Mouse (Mus musculus): ENCODE measurements around the gene Ninj1.

The Ninj1 gene

DNA sequence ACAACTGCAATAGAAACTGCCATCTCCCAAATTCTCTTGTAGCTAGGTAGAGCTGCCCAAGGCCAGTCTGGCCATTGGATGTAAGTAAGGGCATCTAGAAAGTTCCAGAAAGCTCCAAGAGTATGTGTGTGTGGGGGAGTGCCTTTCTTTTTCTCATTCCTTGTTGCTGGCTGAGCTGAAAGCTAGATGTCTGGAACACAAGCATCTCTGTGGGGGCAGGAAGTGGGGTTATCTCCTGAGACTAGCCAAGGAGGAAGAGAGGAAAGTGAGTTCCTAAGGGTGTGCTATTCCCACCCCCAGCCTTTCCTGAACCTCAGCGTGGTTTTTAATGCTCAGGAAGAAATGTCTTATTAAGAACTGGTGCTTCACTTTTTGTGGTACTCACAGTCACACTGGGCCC is 15.6 kb upstream of the Ninj1 start:
- DNase-seq (ENCODE audit: extremely low spot score) = no peak

DNA sequence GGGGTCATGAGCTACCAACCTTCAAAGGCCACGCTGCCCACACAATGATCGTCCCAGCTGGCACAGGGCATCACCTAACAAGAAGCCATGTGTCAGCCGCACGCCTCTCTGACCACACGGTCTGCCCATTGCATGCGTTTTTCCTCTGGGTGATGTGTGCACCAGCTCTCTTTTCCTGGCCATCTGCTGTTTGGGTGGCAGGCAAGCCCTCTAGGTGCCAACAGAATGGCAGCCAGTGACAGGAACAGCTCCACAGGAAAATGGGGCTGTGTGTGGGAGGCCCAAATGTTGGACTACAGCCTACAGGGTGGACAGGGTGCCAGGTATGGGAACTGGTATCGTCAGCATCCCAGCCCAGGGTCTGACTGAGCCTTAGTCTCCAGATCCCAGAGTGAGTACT is 14.9 kb upstream of the Ninj1 start:
- DNase-seq (ENCODE audit: extremely low spot score) = no peak

DNA sequence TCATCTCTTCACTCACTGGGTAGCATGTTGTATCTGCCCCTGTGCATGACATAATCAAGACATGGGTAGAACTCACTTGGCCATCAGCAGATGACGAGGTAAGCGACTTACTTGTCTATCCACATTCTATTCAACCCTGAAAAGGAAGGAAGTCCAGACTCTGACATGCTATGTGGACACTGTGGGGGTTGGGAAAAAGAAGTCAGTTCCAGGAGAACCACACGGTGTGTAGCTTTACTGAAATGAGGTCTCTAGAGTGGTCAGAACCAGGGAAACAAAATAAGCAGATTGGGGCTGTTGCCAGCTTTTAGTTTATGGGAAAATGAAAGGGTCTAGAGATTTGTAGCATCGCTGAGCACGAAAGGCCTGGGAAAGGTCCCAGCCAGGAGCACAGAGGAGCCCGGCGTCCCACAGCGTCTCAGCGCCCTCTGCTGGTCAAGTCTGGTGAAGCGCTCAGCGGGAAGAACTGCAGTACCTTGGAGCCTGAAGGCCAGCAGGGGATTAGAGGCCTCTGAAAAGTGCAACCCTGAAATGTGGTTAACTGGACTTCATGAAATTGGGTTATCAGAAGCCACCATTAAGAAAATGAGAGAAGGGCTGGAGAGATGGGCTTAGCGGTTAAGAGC is 14.2 kb upstream of the Ninj1 start:
- DNase-seq (ENCODE audit: extremely low spot score) = peak; percentile 88

DNA sequence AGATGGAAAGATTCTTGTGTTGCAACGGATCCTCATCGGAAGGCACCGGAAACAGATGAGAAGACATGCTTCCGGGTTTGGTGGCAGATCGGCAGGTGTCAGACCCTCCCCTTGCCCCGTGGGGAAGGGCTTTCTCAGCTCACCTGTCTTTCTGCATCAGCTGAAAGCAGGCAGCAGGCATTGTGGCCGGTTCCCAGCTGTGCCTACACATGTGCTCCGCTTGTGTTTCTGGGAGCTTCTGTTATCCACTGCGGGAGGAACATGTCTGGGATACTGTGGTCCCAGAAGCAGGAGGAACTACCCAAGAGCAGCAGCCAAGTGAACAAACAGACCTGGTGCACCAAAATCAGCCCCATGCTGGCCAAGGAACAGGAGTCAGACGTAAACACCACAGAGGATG is 11.8 kb upstream of the Ninj1 start:
- DNase-seq (ENCODE audit: extremely low spot score) = no peak

DNA sequence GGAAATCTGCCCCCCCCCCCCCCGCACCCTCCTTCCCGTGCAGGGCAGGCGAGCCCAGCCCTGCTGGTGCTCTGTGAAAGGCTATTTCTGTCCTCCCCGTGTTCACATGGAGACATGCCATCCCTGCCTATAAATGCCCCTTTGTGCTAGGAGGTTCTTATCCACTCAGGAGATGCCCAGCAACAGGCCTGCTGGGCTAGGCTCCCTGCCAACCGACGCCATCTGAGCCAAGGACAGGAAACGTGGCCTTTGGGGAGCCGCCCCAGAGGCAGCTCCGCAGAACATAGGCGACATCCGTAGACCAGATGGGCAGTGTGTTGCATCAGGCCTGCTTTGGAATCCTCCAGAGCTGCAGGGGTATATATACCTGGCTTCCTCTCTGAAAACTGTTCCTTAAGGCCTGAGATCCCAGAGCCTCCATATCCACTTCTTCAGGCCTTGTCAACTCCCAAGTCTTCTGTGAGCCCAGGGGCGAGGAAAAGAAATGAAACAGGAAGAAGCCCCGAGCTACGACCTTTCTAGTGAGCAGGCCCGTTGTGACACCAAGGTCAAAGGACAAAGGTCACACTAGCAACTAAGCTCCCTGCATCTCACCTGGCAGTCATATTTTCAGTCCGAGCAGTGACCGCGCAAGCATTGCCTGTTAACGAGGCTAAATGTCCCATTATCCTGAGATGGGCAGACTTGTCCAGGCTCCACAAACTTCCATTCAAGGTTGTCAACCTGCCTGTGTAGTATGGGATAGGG is 8.3 kb upstream of the Ninj1 start:
- DNase-seq (ENCODE audit: extremely low spot score) = no peak

DNA sequence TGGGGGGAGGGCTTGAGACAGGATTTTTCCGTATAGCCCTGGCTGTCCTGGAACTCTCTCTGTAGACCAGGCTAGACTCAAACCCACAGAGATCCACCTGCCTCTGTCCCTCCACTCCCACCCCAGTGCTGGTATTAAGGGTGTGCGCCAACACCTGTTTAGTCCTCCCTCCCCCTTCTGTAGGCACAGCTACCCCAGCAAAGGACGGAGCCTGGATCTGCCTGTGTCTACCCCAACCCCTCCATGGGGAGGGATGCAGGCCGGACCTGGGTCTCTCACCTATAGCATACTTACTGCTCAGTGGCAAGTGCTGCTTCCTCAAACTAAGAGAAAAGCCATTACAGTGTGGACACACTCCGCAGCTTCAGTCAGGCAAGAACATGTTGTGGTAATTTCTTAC is 7.0 kb upstream of the Ninj1 start:
- DNase-seq (ENCODE audit: extremely low spot score) = no peak

DNA sequence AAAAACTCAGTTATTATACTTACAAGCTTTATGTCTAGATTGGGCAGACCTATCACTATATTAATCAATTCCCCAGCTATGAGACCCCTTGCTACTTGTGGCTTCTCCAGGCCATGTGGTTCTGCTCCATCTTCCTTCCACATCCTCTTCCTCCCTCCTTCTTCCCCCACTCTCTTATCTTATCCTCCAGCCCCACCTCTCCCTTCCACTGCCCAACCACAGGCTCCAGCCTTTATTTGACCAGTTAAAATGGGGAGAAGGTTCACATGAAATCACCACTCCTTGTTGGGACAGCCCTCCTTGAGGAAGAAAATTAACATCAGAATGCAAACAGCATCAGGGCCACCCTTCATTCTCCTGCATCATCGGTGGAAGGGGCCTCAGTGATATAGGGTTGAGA is 6.6 kb upstream of the Ninj1 start:
- DNase-seq (ENCODE audit: extremely low spot score) = no peak

DNA sequence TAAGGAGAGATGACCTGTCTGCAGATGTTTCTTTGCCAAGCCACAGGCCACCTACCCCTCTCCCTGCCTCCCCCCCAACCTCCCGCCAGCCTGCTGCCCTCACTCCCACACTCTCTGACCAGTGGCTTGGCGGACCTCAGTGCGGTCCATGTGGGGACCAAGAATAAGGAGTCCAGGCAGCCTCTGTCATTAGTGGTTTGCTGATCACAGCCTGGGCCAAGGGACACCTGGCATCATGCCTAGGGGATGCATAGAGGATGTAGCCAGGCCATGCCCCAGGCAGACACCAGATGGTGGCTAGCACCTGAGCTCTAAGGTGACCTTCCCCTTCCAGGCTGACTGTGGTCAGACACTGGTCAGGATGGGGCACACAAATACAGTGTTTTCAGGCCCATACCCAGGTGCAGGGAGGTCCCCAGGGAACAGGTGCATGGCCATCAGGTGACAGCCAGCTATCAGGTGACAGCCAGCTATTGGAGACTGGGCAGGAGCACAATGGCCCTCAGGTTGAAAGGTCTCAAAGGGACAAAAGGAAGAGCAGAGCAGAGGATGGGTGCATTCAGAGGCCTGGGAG is 5.8 kb upstream of the Ninj1 start:
- no peak for DNase-seq (ENCODE audit: extremely low spot score)

DNA sequence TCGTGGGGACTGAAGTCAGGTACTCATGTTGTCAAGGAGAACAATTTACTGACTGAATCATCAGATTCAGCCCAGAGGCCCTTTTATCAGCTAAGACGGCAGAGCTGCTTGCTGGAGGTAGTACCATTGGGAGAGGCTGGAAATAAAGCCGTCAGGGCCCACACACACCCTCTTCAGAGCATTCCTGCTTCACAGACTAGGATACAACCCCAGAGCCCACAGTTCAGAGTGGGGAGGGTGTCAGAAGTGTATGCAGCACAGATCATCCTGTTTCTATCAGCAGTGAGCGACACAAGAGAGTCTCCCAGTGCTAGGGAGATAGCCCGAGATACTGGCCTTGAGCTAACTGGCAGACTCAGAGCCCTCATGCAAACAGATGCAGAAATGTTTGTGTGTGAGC is 4.1 kb upstream of the Ninj1 start:
- no peak for DNase-seq (ENCODE audit: extremely low spot score)

DNA sequence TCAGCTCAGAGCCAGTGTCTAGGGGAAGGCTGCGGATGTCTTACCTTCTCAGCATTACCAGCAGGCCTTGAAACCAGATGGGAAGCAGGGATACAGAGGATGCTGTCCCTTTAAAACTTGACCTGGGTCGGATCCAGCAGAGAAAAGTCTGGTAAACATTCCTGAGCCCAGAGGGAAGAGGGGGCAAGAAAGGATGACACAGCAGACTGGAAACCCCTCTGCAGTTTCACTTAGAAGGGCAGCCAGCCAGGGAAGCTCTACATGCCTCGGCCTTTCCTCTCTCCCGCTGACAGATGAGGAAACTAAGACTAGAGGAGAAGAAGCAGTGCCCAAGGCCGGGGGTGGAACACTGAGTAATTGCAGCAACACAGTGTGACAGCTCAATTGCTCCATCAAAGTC is 3.6 kb upstream of the Ninj1 start:
- no peak for DNase-seq (ENCODE audit: extremely low spot score)

DNA sequence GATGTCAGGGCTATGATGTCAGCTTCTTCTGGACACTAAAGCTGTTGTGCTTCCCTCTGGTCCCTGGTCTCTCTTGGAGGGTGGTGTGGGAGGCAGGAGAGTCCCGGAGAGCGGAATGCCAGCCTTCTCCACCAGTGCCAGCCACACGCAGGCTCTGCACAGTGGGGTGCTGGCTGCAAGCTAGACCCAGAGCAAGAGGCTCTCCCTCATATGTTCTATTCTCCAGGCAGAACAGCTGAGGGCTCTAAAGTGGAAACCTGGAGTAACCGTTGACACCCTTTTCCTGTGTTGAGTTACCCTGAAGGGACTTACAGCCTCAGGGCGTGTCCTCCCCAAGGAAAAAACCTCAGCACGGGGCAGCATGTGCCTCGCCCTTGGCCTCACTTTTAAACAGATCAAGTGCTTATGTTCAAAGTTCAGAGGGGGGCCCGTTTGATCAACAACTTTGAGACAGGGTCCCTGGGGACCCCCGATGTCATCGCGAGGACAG is 442 bp upstream of the Ninj1 start:
- no peak for DNase-seq (ENCODE audit: extremely low spot score)

DNA sequence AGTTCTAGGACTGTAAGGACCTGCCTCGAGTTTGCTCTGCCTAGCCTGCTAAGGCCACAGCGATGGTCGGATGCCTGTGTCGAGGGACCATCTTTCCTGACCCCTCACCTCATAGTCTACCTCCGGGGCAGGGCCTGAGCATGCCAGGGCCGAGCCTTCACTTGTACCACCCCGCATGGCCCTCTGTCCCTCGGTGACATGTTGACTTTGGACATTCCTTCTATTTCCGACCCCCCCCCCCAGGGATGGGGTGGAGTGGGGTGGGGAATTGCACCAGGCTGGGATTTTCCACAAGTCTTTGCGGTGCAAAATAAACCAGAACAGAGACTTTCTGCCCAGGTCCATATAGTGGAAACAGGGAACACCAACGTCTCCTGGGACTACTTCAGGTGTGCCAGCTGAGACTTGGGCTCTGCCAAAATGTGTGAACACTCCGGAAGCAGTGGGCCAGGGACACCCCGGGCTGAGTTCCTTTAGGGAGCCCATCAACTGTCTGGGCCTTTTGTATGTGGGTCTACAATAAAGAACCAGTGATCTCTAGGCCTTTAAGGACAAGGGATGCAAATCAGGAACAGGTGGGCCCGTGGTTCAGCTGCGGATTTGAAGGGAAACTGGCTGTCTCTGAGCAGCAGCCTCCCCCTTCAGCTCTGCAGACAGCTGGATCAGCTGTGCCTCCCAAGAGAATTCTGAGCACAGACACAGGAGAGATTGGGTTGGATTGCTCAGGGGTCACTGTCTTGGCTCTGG is 1.1 kb downstream of the Ninj1 start:
- DNase-seq (ENCODE audit: extremely low spot score) = no peak

DNA sequence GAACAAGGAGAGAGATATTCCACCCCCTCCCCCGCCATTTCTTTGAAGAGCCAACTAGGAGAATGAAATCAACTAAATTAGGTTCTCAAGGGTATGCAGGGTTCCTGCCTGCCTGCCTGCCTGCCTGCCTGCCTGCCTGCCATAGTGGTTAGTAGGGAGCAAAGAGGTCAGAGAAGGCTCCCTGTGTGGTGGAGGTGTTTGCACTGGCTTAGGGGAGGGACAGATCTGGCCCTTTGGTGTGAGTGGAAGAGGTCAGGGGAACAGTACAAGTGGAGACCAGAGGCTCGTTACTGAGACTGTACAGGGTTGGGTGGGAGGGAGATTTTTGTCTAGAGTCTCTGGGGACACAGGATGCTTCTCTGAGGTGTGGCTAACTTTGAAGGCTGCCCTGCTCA is 1.7 kb downstream of the Ninj1 start:
- no peak for DNase-seq (ENCODE audit: extremely low spot score)

DNA sequence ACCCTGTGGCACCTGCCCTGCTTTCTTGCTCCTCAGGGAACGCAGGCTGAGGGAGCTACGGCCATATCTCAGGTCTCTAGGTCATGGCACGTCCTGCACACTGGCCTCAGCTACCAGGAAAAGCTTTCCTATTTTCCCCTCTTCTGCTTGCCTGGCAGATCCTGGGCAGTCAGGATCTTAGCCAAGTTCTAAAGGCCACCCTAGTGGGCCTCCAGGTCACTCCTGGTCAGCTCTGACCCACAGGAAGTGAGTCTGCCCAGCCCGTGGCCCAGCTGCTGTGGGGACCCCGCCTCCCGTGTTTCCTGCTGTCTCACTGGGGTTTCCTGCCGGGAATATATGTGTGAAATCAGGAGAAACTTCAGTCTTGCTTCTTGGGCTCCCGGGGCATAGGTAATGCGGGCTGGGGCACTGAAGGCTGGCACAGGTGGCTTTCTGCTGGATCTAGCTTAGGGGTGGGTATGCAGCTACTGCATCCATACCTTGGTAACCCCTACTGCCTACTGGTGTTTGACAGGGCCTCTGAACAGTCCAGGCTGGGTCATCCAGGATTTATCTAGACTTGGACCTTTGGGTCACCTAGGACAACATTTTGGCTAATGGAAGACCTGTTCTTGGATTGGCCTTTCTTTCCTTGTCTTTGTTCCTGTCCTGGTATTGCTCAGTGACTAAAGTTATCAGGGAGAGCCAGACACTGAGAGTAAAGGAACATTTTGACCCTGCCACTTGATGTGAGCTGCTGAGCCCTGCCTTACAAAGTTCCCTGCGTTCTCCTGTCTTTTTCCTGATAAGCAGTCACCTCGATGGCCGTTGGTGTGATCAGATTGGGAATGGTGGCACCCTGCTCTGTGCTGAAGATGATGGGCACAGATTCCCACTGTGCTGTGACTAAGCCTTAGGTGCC is 2.9 kb downstream of the Ninj1 start:
- no peak for DNase-seq (ENCODE audit: extremely low spot score)

DNA sequence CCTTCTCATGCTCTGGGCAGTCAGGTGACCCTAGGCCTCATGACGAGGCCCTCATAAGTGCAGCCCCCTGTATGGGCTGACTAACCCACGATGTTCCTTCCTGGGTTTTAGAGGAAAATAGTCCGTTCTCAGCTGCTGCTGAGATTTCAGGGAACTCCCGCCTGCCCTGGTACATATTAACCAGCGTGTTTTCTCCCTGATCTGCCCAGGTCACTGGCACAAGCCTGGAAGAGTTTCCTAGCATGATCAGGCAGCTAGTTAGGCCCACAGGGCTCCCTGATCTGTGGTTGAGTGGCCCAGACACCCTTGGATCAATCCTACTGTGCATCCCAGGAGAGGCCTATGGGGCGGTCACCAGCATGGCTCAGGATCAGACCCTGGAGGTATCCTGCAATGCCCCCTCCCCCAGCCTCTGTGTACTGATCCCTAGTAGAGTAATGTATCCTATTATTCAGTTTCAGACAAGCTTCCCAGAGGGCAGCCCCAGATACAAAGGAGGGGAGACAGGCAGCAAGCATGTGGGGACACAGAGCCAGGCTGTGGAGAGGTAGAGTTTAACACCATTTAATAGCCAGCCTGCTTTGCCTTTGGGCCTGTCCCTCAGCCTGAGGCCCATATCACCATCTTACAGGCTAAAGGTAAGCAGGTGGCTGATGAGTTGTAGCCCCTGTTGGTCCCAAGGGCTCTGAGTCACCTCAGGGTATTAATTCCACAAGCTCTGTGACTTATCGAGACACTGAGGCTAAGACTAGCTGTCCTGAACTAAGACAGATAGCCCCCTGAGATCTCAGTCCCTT is 3.8 kb downstream of the Ninj1 start:
- no peak for DNase-seq (ENCODE audit: extremely low spot score)

DNA sequence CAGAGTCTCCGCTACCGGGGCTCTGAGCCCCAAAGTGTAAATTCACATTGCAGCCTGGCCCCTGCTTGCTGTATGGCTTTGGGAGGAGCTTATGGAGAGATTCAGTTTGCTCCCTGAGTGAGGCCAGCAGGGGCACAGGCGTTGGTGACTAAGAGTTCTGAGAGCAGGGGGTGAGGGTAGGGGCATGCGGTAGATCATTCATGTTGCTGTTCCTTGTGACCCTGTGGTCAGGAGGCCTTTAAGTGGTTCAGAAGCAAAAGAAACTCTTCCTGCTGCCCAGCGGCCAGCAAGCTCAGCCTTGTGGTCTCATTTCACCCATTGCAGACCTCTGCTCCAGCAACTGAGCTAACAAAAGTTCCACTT is 4.4 kb downstream of the Ninj1 start:
- no peak for DNase-seq (ENCODE audit: extremely low spot score)

DNA sequence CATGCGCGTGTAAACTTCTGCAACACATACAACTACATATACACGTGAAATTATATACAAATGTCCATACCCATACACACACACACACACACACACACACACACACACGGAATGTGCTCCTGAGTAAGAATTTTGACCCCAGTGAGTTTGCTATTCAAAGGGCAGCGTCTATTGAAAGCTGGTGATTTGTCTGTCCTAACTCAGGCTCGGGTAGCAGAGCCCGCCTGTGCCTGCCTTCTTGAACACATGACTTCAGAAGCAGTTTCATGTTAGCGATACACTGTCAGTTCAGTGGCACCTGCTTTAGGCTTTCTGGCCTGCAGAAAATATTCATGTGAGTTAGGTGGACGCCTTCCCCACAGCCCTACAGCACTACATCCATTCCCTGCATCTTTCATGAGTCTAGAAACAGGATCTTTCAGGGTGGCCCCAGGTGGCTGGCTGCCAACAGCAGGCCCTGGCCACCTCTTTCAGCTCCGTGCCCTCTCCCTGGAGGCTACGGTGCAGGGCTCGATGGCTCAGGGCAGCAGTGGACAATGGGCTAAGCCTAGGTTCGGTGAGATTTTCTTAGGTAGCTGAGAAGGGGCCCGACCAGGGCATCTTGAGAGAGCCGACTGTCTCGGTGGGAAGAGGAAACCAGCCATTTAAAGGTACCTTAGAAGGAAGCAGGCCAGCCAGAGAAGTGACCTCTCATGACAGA is 5.0 kb downstream of the Ninj1 start:
- DNase-seq (ENCODE audit: extremely low spot score) = no peak

DNA sequence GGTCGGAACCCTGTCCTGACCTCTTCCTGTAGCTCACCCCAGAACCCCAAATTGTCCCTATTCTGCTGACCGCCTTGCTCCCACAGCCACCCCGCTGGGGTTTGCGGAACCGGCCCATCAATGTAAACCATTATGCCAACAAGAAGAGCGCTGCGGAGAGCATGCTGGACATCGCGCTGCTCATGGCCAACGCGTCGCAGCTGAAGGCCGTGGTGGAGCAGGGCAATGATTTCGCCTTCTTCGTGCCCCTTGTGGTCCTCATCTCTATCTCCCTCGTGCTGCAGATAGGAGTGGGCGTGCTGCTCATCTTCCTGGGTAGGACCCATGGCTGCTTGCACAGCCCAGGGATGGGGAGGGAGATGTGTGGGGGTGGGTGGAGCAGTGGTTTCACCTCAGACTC is 6.4 kb downstream of the Ninj1 start:
- no peak for DNase-seq (ENCODE audit: extremely low spot score)

DNA sequence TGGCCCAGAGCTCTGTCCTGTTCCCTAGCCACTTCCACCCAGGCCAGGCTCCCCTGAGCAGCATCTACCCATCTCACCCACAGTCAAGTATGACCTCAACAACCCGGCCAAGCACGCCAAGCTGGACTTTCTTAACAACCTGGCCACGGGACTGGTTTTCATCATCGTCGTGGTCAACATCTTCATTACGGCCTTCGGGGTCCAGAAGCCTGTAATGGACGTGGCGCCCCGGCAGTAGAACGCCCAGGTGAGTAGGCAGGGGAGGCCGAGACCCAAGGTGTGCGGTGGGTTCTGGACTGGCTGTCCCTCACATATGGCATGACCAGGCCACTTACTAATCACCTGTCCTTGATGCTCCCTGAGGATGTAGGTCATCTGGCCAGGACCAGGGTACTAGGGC is 7.5 kb downstream of the Ninj1 start:
- DNase-seq (ENCODE audit: extremely low spot score) = no peak

DNA sequence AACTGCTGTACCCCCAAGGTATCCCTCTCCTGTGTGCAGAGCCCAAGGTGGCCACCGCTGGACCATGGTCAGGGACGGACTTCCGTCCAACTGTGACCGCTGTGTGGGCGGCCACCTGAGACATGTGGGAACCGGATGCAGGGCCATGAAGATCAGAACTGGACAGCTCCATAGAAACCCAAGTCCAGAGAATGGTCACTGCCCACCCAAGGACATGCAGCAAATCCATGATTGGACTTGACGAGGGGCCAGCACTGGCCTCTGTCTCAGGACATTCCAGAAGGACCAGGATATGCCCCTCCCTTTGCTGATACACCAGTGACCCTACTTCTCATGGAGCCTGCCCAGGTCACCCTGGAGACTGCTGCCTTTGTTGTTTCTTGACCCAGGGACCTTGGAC is 8.4 kb downstream of the Ninj1 start:
- no peak for DNase-seq (ENCODE audit: extremely low spot score)

Measured in embryo, embryonic 9.5 days (tissue).